Mouse (Mus musculus) brain, adult 10 weeks (tissue): ENCODE measurements around the gene Nomo1. TPM values are rescaled to one million over a fixed set of nuclear protein-coding genes. Genes with fewer than 3 reads are reported as not detected.

ENCODE experiments used
- polyA plus RNA-seq: library from polyadenylated mRNA; stranded (reverse); fragments of 350-450 nt; fragmentation: Illumina TruSeq; extraction: RNeasy Lipid Tissue Mini Kit (QIAGEN cat#74804); gene quantifications from one replicate; pipeline ENCODE4 v1.2.3, GENCODE M21; 2015; ENCODE audit warnings: low read depth, low replicate concordance

Nomo1 gene
- 68.6 TPM for polyA plus RNA-seq

DNA sequence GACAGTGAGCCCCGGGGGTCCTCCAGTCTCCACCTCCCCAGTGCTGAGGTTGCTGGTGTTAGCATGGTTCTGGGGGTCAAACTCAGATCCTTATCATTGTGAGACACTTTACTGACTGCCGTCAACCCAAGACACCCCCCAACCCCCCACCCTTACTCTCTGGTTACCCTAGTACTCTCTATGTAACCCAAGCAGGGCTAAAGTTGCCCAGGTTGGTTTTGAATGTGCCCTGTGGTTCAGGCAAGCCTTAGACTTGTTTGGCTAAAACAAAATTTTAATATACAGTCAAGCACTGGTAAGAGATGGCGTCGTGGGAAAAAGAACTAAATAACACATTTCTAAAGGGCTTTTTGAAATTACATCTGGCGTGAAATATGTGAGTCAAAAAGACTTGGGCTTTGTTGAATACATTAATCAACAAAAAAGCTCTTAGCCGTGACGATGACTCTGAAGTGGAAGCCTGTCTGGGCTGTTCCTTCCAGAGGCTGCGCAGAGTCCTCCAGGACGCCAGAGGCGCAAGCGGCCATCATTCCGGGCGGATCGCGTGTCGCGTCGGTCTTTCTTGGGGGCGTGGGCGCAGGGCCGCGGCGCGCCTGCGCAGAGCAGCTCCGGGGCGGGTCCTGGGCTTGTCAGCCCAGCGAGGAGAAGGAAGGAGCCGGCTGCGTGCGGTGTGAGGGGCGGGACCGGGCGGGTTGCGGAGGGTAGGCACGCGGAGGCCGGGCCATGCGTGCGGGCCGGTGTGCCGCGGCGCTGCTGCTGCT lies at the start of gene Nomo1:
TSS of gene Nomo1 (plus strand) at position 590 of the 761 bp plus-strand sequence.

DNA sequence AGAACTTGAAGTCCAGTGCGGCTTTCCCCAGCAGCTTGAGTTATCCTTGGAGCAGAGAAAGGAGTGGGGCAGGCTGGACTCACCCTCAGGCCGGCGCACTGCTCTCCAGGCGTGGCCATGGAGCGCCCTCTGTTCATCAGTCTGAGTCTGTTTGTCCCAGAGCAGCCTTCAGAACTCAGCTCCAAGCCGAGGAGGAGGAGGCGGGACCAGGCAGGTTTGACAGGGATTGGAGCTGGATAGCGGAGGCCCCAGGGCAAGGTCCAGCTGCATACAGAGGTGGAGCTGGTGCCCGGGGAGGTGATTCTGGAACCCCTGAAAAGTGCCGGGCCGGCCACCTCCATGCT lies 3.4 kb upstream of the Nomo1 start, which contains the start of gene Abcc6:
TSS of gene Abcc6 (minus strand) at position 158 of the 344 bp plus-strand sequence.

DNA sequence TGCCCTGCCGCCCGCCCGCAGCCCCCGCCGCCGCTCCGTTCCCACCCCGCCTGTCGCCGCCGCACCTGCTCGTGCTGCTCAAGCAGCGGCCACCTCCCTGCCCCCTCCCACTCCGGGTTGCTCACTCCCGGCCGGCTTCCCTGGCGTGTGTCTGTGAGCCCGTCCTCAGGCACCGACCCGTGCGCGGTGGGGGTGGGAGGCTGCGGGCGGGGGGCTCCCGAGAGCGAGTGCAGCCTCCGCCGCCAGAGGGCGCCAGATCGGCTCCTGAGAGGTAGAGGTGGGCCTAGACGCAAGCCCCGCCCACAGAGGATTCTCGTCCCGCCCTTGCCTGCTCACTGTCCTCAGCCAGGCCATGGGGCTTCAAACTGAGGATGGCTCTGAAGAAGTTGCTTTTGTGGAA lies 67.1 kb downstream of the Nomo1 start, which contains the start of gene Kcnj11:
TSS of gene Kcnj11 (minus strand) at position 202 of the 400 bp plus-strand sequence.

Other genes starting within 250 kb of the Nomo1 start
- 101 TPM for gene Lmtk3, start 250.0 kb upstream of the Nomo1 start, polyA plus RNA-seq
- 17.1 TPM for gene Sult2b1, start 249.0 kb upstream of the Nomo1 start, polyA plus RNA-seq
- 173 TPM for gene Cyth2, start 219.1 kb upstream of the Nomo1 start, polyA plus RNA-seq
- gene Kcnj14, start 208.9 kb upstream of the Nomo1 start, polyA plus RNA-seq: 2.9 TPM
- gene Grwd1, start 202.8 kb upstream of the Nomo1 start, polyA plus RNA-seq: 15.6 TPM
- 88.2 TPM for gene Kdelr1, start 160.9 kb upstream of the Nomo1 start, polyA plus RNA-seq
- gene Grin2d, start 155.3 kb upstream of the Nomo1 start, polyA plus RNA-seq: 7.3 TPM
- not detected for gene Syngr4, start 137.0 kb upstream of the Nomo1 start, polyA plus RNA-seq
- 23.1 TPM for gene Tmem143, start 136.8 kb upstream of the Nomo1 start, polyA plus RNA-seq
- 3.6 TPM for gene Emp3, start 112.3 kb upstream of the Nomo1 start, polyA plus RNA-seq
- 2.9 TPM for gene Ccdc114, start 109.6 kb upstream of the Nomo1 start, polyA plus RNA-seq
- 1.2 TPM for gene Abcc6, start 3.4 kb upstream of the Nomo1 start, polyA plus RNA-seq
- 34.7 TPM for gene Kcnj11, start 67.1 kb downstream of the Nomo1 start, polyA plus RNA-seq
- gene Abcc8, start 146.3 kb downstream of the Nomo1 start, polyA plus RNA-seq: 21.2 TPM
- gene Ush1c, start 204.8 kb downstream of the Nomo1 start, polyA plus RNA-seq: not detected
- not detected for gene Otog, start 207.3 kb downstream of the Nomo1 start, polyA plus RNA-seq